In genomic region chr8:94773700-94774171, GRCm38 (mm10) we compare ENCODE assay signal across 10 mouse cellular contexts. TPM values are rescaled to one million over a fixed set of nuclear protein-coding genes. Genes with fewer than 3 reads are reported as not detected.
A peak's percentile ranks its signal among the peaks of the same experiment; 100 is the strongest.
DNase-seq lines count a peak whose midpoint lies in the region; ATAC-seq and TF ChIP-seq lines count a peak whose summit lies in the region.
"Had no signal": no experiment of that assay in that cellular context is flagged by ENCODE, and none has a peak within 500 bp of the region (broad histone marks: within the 10 kb centered on the region; RNA-seq: fewer than 3 reads in every experiment).

No protein-coding gene starts in this region.

- no peak overlapping the region for H3K9ac ChIP-seq in kidney, embryonic 15.5 days
- H3K9ac ChIP-seq in forebrain, embryonic 13.5 days = peak overlapping the region; percentile 18; the same call in 1 of the 2 replicates

- no peaks in the 10 kb centered on the region for H3K9me3 ChIP-seq in kidney, embryonic 15.5 days (replicated peaks)
- H3K9me3 ChIP-seq in forebrain, embryonic 13.5 days (replicated peaks) = no peaks in the 10 kb centered on the region

- no peak for TF ChIP-seq POLR2A in lung, adult 2 months (IDR thresholded peaks at IDR 0.05; ENCODE audit: borderline replicate concordance, extremely low read depth, low read depth, low read length)

- H3K4me2 ChIP-seq in kidney, embryonic 15.5 days = 0 out of 2 replicates have a peak overlapping the region, but pooled peaks have one; percentile 14
- peak overlapping the region; percentile 73 for H3K4me2 ChIP-seq in forebrain, embryonic 13.5 days

- peaks cover 41% of the 10 kb centered on the region for H3K4me1 ChIP-seq in kidney, embryonic 15.5 days
- peaks cover 48% of the 10 kb centered on the region for H3K4me1 ChIP-seq in forebrain, embryonic 13.5 days
- peaks cover 7% of the 10 kb centered on the region for H3K4me1 ChIP-seq in lung, adult 2 months (ENCODE audit: control insufficient read depth, insufficient read depth, low read length)

- DNase-seq in kidney, adult 18-20 months = no peak
- DNase-seq in left cerebral cortex, adult 18-20 months (ENCODE audit: low spot score in 2 of 2) = peak; percentile 77 to 86
- peak; percentile 92 for DNase-seq in right cerebral cortex, adult 18-20 months
- no peak for DNase-seq in lung, postnatal 4 days
- no peak for DNase-seq in lung, adult 2 months

- no peak for TF ChIP-seq CTCF in lung, adult 2 months (IDR thresholded peaks at IDR 0.05; ENCODE audit: insufficient read depth, low read length)

- no peaks in the 10 kb centered on the region for H3K36me3 ChIP-seq in kidney, embryonic 15.5 days
- H3K36me3 ChIP-seq in forebrain, embryonic 13.5 days (ENCODE audit: poor library complexity, severe bottlenecking) = no peaks in the 10 kb centered on the region

- no peak for ATAC-seq in kidney, embryonic 15.5 days (replicated peaks; ENCODE audit: low FRiP score)
- ATAC-seq in forebrain, embryonic 13.5 days = peak; percentile 28; the same call in 1 of the 2 replicates
- no peak for ATAC-seq in granulocyte monocyte progenitor cell, adult 5-6 weeks (replicated peaks; ENCODE audit: poor library complexity, severe bottlenecking)

- H3K27ac ChIP-seq in kidney, embryonic 15.5 days = no peak overlapping the region
- H3K27ac ChIP-seq in forebrain, embryonic 13.5 days = no peak overlapping the region; the same call in 1 of the 2 replicates

- H3K27me3 ChIP-seq in kidney, embryonic 15.5 days = peaks cover 60% of the 10 kb centered on the region
- H3K27me3 ChIP-seq in forebrain, embryonic 13.5 days = peaks cover 17% of the 10 kb centered on the region
- H3K27me3 ChIP-seq: CH12.LX had no signal

- no peak overlapping the region for H3K4me3 ChIP-seq in kidney, embryonic 15.5 days (replicated peaks)
- peak overlapping the region; percentile 55 for H3K4me3 ChIP-seq in forebrain, embryonic 13.5 days
- H3K4me3 ChIP-seq in lung, adult 2 months (replicated peaks; ENCODE audit: extremely low read depth, low read depth, low read length) = no peak overlapping the region

- 30% methylated on average over 12 of the region's 12 CpGs for WGBS in kidney, embryonic 15.5 days
- 10% methylated on average over 12 of the region's 12 CpGs for WGBS in forebrain, embryonic 13.5 days
- WGBS in lung, adult 2 months = 70% methylated on average over 12 of the region's 12 CpGs

RNA-seq across cellular contexts. Expression of gene Cx3cl1, which starts 1.9 kb away (rescaled TPM):
- polyA plus RNA-seq in kidney, embryonic 15.5 days (2015; fragmentation: Nextera tagmentation; extraction: Ambion mirVana) = 9.6 and 9.8 TPM in 2 replicates
- 6.9 and 8.6 TPM in 2 replicates for polyA plus RNA-seq in forebrain, embryonic 13.5 days (2015; fragmentation: Nextera tagmentation; extraction: Ambion mirVana)
- 100 to 1,000 TPM; 569 to 570 TPM for total RNA-seq in left cerebral cortex, adult 18-20 months (2021)
- 0.19 and 1.3 TPM in 2 replicates for total RNA-seq in granulocyte monocyte progenitor cell, adult 5-6 weeks (2014; fragmentation: Nextera tagmentation)
- not detected in 2 replicates for total RNA-seq in granulocyte monocyte progenitor cell, adult 5-6 weeks (2017)
- polyA plus RNA-seq in lung, adult 2 months (2012; rRNA removed) = 65.8 and 132 TPM in 2 replicates
- total RNA-seq: neutrophil, adult 5-6 weeks had no signal

RNA-seq across cellular contexts. Expression of gene Ccl22, which starts 28.3 kb away (rescaled TPM):
- not detected in 2 replicates for polyA plus RNA-seq in kidney, embryonic 15.5 days (2015; fragmentation: Nextera tagmentation; extraction: Ambion mirVana)
- not detected in 2 replicates for polyA plus RNA-seq in forebrain, embryonic 13.5 days (2015; fragmentation: Nextera tagmentation; extraction: Ambion mirVana)
- not detected for total RNA-seq in left cerebral cortex, adult 18-20 months (2021)
- not detected in 2 replicates for total RNA-seq in granulocyte monocyte progenitor cell, adult 5-6 weeks (2014; fragmentation: Nextera tagmentation)
- total RNA-seq in granulocyte monocyte progenitor cell, adult 5-6 weeks (2017) = not detected in 2 replicates
- polyA plus RNA-seq in lung, adult 2 months (2012; rRNA removed) = 11.8 and 11.9 TPM in 2 replicates
- total RNA-seq: neutrophil, adult 5-6 weeks had no signal

RNA-seq across cellular contexts. Expression of gene Ccl17, which starts 36.5 kb away (rescaled TPM):
- polyA plus RNA-seq in kidney, embryonic 15.5 days (2015; fragmentation: Nextera tagmentation; extraction: Ambion mirVana) = not detected in 2 replicates
- not detected in 2 replicates for polyA plus RNA-seq in forebrain, embryonic 13.5 days (2015; fragmentation: Nextera tagmentation; extraction: Ambion mirVana)
- total RNA-seq in left cerebral cortex, adult 18-20 months (2021) = 1 to 10 TPM; 8.3 to 9.2 TPM
- not detected in 2 replicates for total RNA-seq in granulocyte monocyte progenitor cell, adult 5-6 weeks (2014; fragmentation: Nextera tagmentation)
- total RNA-seq in granulocyte monocyte progenitor cell, adult 5-6 weeks (2017) = not detected in 2 replicates
- polyA plus RNA-seq in lung, adult 2 months (2012; rRNA removed) = 6.4 and 9.8 TPM in 2 replicates
- total RNA-seq: neutrophil, adult 5-6 weeks had no signal

Comparison
In these comparisons a context has a peak if more than half of its experiments do, and no peak if none do; other contexts are left out.
1. DNase-seq: peak in left cerebral cortex, adult 18-20 months (2 of 2) and right cerebral cortex, adult 18-20 months (single experiment); none in kidney, adult 18-20 months (single experiment), lung, postnatal 4 days (0 of 2) and lung, adult 2 months (single experiment).
2. RNA of gene Ccl22, which starts 28.3 kb away (polyA plus RNA-seq): 11.8 to 11.9 TPM in lung, adult 2 months; not detected in kidney, embryonic 15.5 days and not detected in forebrain, embryonic 13.5 days; every median in the first group is over 10 times any median in the second.